Mouse (Mus musculus) midbrain, postnatal 0 days (tissue): ENCODE measurements around the gene Cmtm7. TPM values are rescaled to one million over a fixed set of nuclear protein-coding genes. Genes with fewer than 3 reads are reported as not detected.
A peak's percentile ranks its signal among the peaks of the same experiment; 100 is the strongest.

ENCODE experiments used
- ATAC-seq: fragments of 200-750 bp; cut with Nextera tagmentation; 2 replicates; pipeline ENCODE4 v1.8.0; 2017; ENCODE audit warnings: moderate number of reproducible peaks, mild to moderate bottlenecking, moderate TSS enrichment, moderate library complexity; ENCODE audit not compliant: low FRiP score
- DNase-seq: peaks from one replicate; pipeline ENCODE4 v3.0.0-alpha.2; 2015; ENCODE audit warnings: low spot score
- H3K27ac ChIP-seq: fragments of 300-500 bp; sonication (generic); 2 replicates; pipeline ENCODE4 v1.5.1; 2014; ENCODE audit warnings: low read depth, mild to moderate bottlenecking, low read length, mixed read lengths
- H3K27me3 ChIP-seq: fragments of 300-500 bp; sonication (generic); 2 replicates; pipeline ENCODE4 v1.6.1; 2014; ENCODE audit warnings: low read length, control low read depth, mixed read lengths; ENCODE audit not compliant: insufficient read depth
- H3K36me3 ChIP-seq: fragments of 300-500 bp; sonication (generic); 2 replicates; pipeline ENCODE4 v1.6.1; 2014; ENCODE audit warnings: low read length, control low read depth, mixed read lengths; ENCODE audit not compliant: insufficient read depth
- H3K4me1 ChIP-seq: fragments of 300-500 bp; sonication (generic); 2 replicates; pipeline ENCODE4 v1.6.1; 2014; ENCODE audit warnings: mild to moderate bottlenecking, control low read depth, antibody characterized with exemption, low read length, mixed read lengths; ENCODE audit not compliant: insufficient read depth
- H3K4me2 ChIP-seq: fragments of 300-500 bp; sonication (generic); 2 replicates; pipeline ENCODE4 v1.6.1; 2014; ENCODE audit warnings: low read depth, mild to moderate bottlenecking, low read length, mixed read lengths; ENCODE audit not compliant: poor library complexity, severe bottlenecking
- H3K4me3 ChIP-seq: fragments of 300-500 bp; sonication (generic); 2 replicates; pipeline ENCODE4 v1.5.1; 2014; ENCODE audit warnings: low read depth, mild to moderate bottlenecking, low read length, moderate library complexity
- H3K9ac ChIP-seq: fragments of 300-500 bp; sonication (generic); replicated peaks from 2 replicates; pipeline ENCODE4 v1.6.1; 2014; ENCODE audit warnings: mild to moderate bottlenecking, low read length, moderate library complexity, mixed read lengths; ENCODE audit not compliant: poor library complexity, severe bottlenecking
- H3K9me3 ChIP-seq: fragments of 300-500 bp; sonication (generic); 2 replicates; pipeline ENCODE4 v1.6.1; 2016; ENCODE audit warnings: low read length, control low read depth
- CTCF ChIP-seq: IDR thresholded peaks from 2 replicates; pipeline ENCODE4 v1.5.1; 2016; ENCODE audit warnings: antibody characterized with exemption, mild to moderate bottlenecking
- WGBS: fragments of 180-500 bp; shearing (Covaris S2); extraction: QIAGEN DNeasy Blood & Tissue Kit; methylation state at CpG from one replicate; pipeline ENCODE4 v1.1.7; 2014; 5-methylcytosine and 5-hydroxymethylcytosine counted together
- polyA plus RNA-seq: library from polyadenylated mRNA; unstranded; fragments of >200 nt; fragmentation: Nextera tagmentation; extraction: Ambion mirVana; gene quantifications from 2 replicates; pipeline ENCODE4 v1.2.1, GENCODE M21; 2015
- total RNA-seq: library from RNA; depleted of rRNA; stranded (reverse); fragments of >200 nt; gene quantifications from 2 replicates; pipeline ENCODE4 v1.2.3, GENCODE M21; 2014

Gene Cmtm7
- total and polyA plus RNA-seq, 2 experiments from 2014 or later: 8.0 to 15.6 TPM

DNA sequence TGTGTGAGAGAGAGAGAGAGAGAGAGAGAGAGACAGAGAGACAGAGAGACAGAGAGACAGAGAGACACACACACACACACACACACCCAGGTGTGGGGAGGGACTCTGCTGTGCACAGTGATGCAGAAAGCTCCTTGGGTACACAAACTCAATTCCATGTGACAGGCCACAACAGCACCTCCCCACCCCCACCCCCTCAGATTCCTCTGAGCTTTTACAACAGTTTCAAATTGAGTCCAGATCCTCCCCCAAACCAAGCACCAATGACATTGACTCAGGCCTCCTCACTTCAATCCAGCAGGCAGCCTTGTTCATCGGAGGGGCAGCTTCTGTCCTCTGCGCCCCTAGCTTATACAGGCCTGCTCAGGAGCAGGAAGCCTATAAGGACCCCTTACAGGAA lies 14.1 kb downstream of the Cmtm7 start:
- DNase-seq (no peak), ATAC-seq (no peak)
- H3K4me3 ChIP-seq: no peak overlapping the region
- H3K4me1 ChIP-seq: no peaks in the 10 kb centered on the region
- no peak overlapping the region for H3K27ac ChIP-seq
- H3K9me3 ChIP-seq: no peaks in the 10 kb centered on the region
- no peak overlapping the region for H3K9ac ChIP-seq
- WGBS: 82% methylated on average over 2 of the region's 2 CpGs
- no peaks in the 10 kb centered on the region for H3K36me3 ChIP-seq
- TF ChIP-seq CTCF: no peak
- H3K4me2 ChIP-seq: no peak overlapping the region
- no peaks in the 10 kb centered on the region for H3K27me3 ChIP-seq

GRCm38 (mm10) chr9:114767030-114767429 lies 14.6 kb downstream of the Cmtm7 start:
- Histone ChIP-seq H3K9me3 (no peaks in the 10 kb centered on the region), H3K4me1 (no peaks in the 10 kb centered on the region), H3K4me3 (no peak overlapping the region), H3K36me3 (no peaks in the 10 kb centered on the region), H3K9ac (no peak overlapping the region), H3K27me3 (no peaks in the 10 kb centered on the region), H3K27ac (no peak overlapping the region), H3K4me2 (no peak overlapping the region)
- ATAC-seq: peak; percentile 77
- 55% methylated on average over 13 of the region's 13 CpGs for WGBS
- peak; percentile 92 for DNase-seq
- TF ChIP-seq CTCF: no peak

GRCm38 (mm10) chr9:114763341-114763740 lies 18.3 kb downstream of the Cmtm7 start:
- WGBS: 62% methylated on average over 13 of the region's 13 CpGs
- Histone ChIP-seq H3K27me3 (no peaks in the 10 kb centered on the region), H3K9ac (no peak overlapping the region), H3K36me3 (no peaks in the 10 kb centered on the region), H3K9me3 (no peaks in the 10 kb centered on the region), H3K4me3 (no peak overlapping the region), H3K4me2 (no peak overlapping the region), H3K27ac (no peak overlapping the region), H3K4me1 (no peaks in the 10 kb centered on the region)
- TF ChIP-seq CTCF: peak; percentile 66
- ATAC-seq: no peak
- peak; percentile 62 for DNase-seq

GRCm38 (mm10) chr9:114761848-114762247 lies 19.8 kb downstream of the Cmtm7 start:
- no peak overlapping the region for H3K4me3 ChIP-seq
- H3K9me3 ChIP-seq: no peaks in the 10 kb centered on the region
- H3K4me2 ChIP-seq: no peak overlapping the region
- ATAC-seq (no peak), DNase-seq (no peak)
- WGBS: 83% methylated on average over 11 of the region's 11 CpGs
- H3K36me3 ChIP-seq: no peaks in the 10 kb centered on the region
- no peak overlapping the region for H3K27ac ChIP-seq
- TF ChIP-seq CTCF: no peak
- H3K9ac ChIP-seq: no peak overlapping the region
- H3K27me3 ChIP-seq: no peaks in the 10 kb centered on the region
- no peaks in the 10 kb centered on the region for H3K4me1 ChIP-seq

DNA sequence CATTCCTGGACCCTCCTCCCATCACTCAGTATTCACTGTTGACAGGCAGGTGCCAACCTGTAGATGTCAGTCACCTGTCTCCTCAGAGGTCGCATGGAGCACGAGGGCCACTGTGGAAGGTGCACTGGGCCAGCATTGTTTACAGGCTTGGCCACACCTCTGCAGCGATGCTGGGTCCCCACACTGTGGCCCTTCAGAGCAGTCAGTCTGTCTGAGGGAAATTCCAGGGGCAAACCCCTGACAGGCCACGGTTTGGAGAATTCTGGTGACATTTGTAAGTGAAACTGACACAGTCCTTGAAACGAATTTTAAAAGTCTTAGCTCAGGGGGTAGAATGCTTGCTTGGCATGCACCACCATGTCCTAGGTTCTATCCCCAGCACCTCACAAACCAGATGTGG lies 21.3 kb downstream of the Cmtm7 start:
- WGBS: 85% methylated on average over 5 of the region's 5 CpGs

GRCm38 (mm10) chr9:114759886-114760285 lies 21.8 kb downstream of the Cmtm7 start:
- Histone ChIP-seq H3K27ac (no peak overlapping the region), H3K9me3 (no peaks in the 10 kb centered on the region), H3K9ac (no peak overlapping the region), H3K4me2 (no peak overlapping the region), H3K4me1 (no peaks in the 10 kb centered on the region), H3K36me3 (no peaks in the 10 kb centered on the region), H3K4me3 (no peak overlapping the region), H3K27me3 (no peaks in the 10 kb centered on the region)
- no peak for TF ChIP-seq CTCF
- DNase-seq (no peak), ATAC-seq (no peak)
- WGBS: 70% methylated on average over 4 of the region's 4 CpGs

More for the DNA sequence above, 21.3 kb downstream of the Cmtm7 start:
- TF ChIP-seq CTCF: no peak
- Histone ChIP-seq H3K9me3 (no peaks in the 10 kb centered on the region), H3K27ac (no peak overlapping the region), H3K4me1 (no peaks in the 10 kb centered on the region), H3K4me2 (no peak overlapping the region), H3K36me3 (no peaks in the 10 kb centered on the region), H3K9ac (no peak overlapping the region), H3K4me3 (no peak overlapping the region), H3K27me3 (no peaks in the 10 kb centered on the region)
- no peak for ATAC-seq
- DNase-seq: no peak
